Mouse (Mus musculus) midbrain, postnatal 0 days (tissue): Measurements from ENCODE around the gene Snrpf. TPM values are rescaled to one million over a fixed set of nuclear protein-coding genes. Genes with fewer than 3 reads are reported as not detected.

Source experiments
- ATAC-seq: fragments of 200-750 bp; cut with Nextera tagmentation; 2 replicates; pipeline ENCODE4 v1.8.0; 2017; ENCODE audit warnings: moderate number of reproducible peaks, mild to moderate bottlenecking, moderate TSS enrichment, moderate library complexity; ENCODE audit not compliant: low FRiP score
- DNase-seq: peaks from one replicate; pipeline ENCODE4 v3.0.0-alpha.2; 2015; ENCODE audit warnings: low spot score
- H3K27ac ChIP-seq: fragments of 300-500 bp; sonication (generic); 2 replicates; pipeline ENCODE4 v1.5.1; 2014; ENCODE audit warnings: low read depth, mild to moderate bottlenecking, low read length, mixed read lengths
- H3K27me3 ChIP-seq: fragments of 300-500 bp; sonication (generic); 2 replicates; pipeline ENCODE4 v1.6.1; 2014; ENCODE audit warnings: low read length, control low read depth, mixed read lengths; ENCODE audit not compliant: insufficient read depth
- H3K36me3 ChIP-seq: fragments of 300-500 bp; sonication (generic); 2 replicates; pipeline ENCODE4 v1.6.1; 2014; ENCODE audit warnings: low read length, control low read depth, mixed read lengths; ENCODE audit not compliant: insufficient read depth
- H3K4me1 ChIP-seq: fragments of 300-500 bp; sonication (generic); 2 replicates; pipeline ENCODE4 v1.6.1; 2014; ENCODE audit warnings: mild to moderate bottlenecking, control low read depth, antibody characterized with exemption, low read length, mixed read lengths; ENCODE audit not compliant: insufficient read depth
- H3K4me2 ChIP-seq: fragments of 300-500 bp; sonication (generic); 2 replicates; pipeline ENCODE4 v1.6.1; 2014; ENCODE audit warnings: low read depth, mild to moderate bottlenecking, low read length, mixed read lengths; ENCODE audit not compliant: poor library complexity, severe bottlenecking
- H3K4me3 ChIP-seq: fragments of 300-500 bp; sonication (generic); 2 replicates; pipeline ENCODE4 v1.5.1; 2014; ENCODE audit warnings: low read depth, mild to moderate bottlenecking, low read length, moderate library complexity
- H3K9ac ChIP-seq: fragments of 300-500 bp; sonication (generic); replicated peaks from 2 replicates; pipeline ENCODE4 v1.6.1; 2014; ENCODE audit warnings: mild to moderate bottlenecking, low read length, moderate library complexity, mixed read lengths; ENCODE audit not compliant: poor library complexity, severe bottlenecking
- H3K9me3 ChIP-seq: fragments of 300-500 bp; sonication (generic); 2 replicates; pipeline ENCODE4 v1.6.1; 2016; ENCODE audit warnings: low read length, control low read depth
- CTCF ChIP-seq: IDR thresholded peaks from 2 replicates; pipeline ENCODE4 v1.5.1; 2016; ENCODE audit warnings: antibody characterized with exemption, mild to moderate bottlenecking
- WGBS: fragments of 180-500 bp; shearing (Covaris S2); extraction: QIAGEN DNeasy Blood & Tissue Kit; methylation state at CpG from one replicate; pipeline ENCODE4 v1.1.7; 2014; 5-methylcytosine and 5-hydroxymethylcytosine counted together
- polyA plus RNA-seq: library from polyadenylated mRNA; unstranded; fragments of >200 nt; fragmentation: Nextera tagmentation; extraction: Ambion mirVana; gene quantifications from 2 replicates; pipeline ENCODE4 v1.2.1, GENCODE M21; 2015
- total RNA-seq: library from RNA; depleted of rRNA; stranded (reverse); fragments of >200 nt; gene quantifications from 2 replicates; pipeline ENCODE4 v1.2.3, GENCODE M21; 2014

The Snrpf gene
- total and polyA plus RNA-seq, 2 experiments from 2014 or later = 34.8 to 50.5 TPM

- DNase-seq = no peak
- H3K4me3 ChIP-seq = no peak overlapping the region
- no peak overlapping the region for H3K27ac ChIP-seq
- no peak overlapping the region for H3K4me2 ChIP-seq
- no peaks in the 10 kb centered on the region for H3K9me3 ChIP-seq
- no peak for TF ChIP-seq CTCF
- no peaks in the 10 kb centered on the region for H3K27me3 ChIP-seq
- H3K9ac ChIP-seq = no peak overlapping the region
- WGBS = 73% methylated on average over 4 of the region's 4 CpGs
- H3K4me1 ChIP-seq = no peaks in the 10 kb centered on the region
- no peaks in the 10 kb centered on the region for H3K36me3 ChIP-seq
- no peak for ATAC-seq
Measured at GRCm38 (mm10) chr10:93574966-93575365, 14.5 kb downstream of the Snrpf start.

DNA sequence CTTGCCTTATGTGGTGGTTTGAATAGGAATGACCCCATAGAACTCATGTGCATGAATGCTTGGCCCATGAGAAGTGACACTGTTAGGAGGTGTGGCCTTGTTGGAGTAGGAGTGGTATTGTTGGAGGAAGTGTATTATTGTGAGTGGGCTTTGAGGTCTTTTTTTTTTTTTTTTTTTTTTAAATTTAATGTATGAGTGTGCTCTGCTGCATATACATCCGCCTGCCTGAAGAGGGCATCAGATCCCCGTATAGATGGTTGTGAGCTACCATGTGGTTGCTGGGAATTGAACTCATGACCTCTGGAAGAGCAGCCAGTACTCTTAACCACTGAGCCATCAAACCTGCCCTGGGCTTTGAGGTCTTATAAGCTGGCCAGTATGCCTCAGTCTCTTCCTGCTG lies 17.3 kb downstream of the Snrpf start:
- H3K36me3 ChIP-seq = no peaks in the 10 kb centered on the region
- H3K27me3 ChIP-seq = no peaks in the 10 kb centered on the region
- H3K4me3 ChIP-seq = no peak overlapping the region
- ATAC-seq = no peak
- WGBS = 46% methylated on average over 2 of the region's 2 CpGs
- no peak for TF ChIP-seq CTCF
- H3K9me3 ChIP-seq = no peaks in the 10 kb centered on the region
- no peak overlapping the region for H3K27ac ChIP-seq
- H3K4me2 ChIP-seq = no peak overlapping the region
- no peak overlapping the region for H3K9ac ChIP-seq
- no peaks in the 10 kb centered on the region for H3K4me1 ChIP-seq
- no peak for DNase-seq

DNA sequence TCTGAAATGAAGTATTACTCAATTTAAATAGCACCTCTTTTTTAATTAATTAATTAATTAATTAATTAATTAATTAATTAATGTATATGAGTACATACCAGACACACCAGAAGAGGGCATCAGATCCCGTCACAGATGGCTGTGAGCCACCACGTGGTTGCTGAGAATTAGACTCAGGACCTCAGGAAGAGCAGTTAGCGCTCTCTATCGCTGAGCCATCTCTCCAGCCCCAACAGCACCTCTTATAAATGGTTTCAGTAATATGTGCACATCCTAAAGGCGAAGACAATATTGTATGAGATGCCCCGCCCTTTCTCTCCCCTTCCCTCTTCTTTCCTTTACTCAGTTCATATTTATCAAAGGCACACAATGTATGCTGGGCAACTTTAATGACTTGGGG lies 20.8 kb downstream of the Snrpf start:
- no peak overlapping the region for H3K9ac ChIP-seq
- no peaks in the 10 kb centered on the region for H3K4me1 ChIP-seq
- DNase-seq (no peak), ATAC-seq (no peak)
- H3K36me3 ChIP-seq = no peaks in the 10 kb centered on the region
- no peaks in the 10 kb centered on the region for H3K9me3 ChIP-seq
- no peak overlapping the region for H3K4me3 ChIP-seq
- H3K27me3 ChIP-seq = no peaks in the 10 kb centered on the region
- H3K4me2 ChIP-seq = no peak overlapping the region
- 87% methylated on average over 6 of the region's 6 CpGs for WGBS
- TF ChIP-seq CTCF = no peak
- no peak overlapping the region for H3K27ac ChIP-seq

GRCm38 (mm10) chr10:93567841-93568566 lies 21.5 kb downstream of the Snrpf start:
- H3K4me1 ChIP-seq = no peaks in the 10 kb centered on the region
- H3K4me3 ChIP-seq = no peak overlapping the region
- H3K27me3 ChIP-seq = no peaks in the 10 kb centered on the region
- DNase-seq (no peak), ATAC-seq (no peak)
- no peak for TF ChIP-seq CTCF
- WGBS = 90% methylated on average over 11 of the region's 11 CpGs
- no peak overlapping the region for H3K4me2 ChIP-seq
- H3K9ac ChIP-seq = no peak overlapping the region
- no peaks in the 10 kb centered on the region for H3K36me3 ChIP-seq
- no peak overlapping the region for H3K27ac ChIP-seq
- no peaks in the 10 kb centered on the region for H3K9me3 ChIP-seq

DNA sequence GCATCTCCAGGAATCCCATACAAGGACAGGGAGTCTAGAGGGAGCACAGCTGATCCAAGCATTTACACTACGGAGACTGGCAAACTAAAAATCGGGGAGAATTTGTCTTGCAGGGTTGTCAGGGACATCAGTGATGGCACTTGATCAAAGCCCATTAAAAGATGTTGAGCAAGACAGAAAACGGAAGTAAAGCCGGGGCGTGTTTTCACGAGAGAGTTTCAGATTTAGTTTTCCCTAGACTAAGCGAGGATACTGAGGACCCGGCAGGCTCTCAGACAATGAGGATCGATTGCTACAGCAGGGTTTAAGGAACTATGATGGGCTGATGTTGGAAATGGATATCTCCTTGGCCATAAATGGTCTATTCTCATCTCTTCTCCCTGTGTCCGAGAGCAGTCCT lies 22.4 kb downstream of the Snrpf start:
- DNase-seq (no peak), ATAC-seq (no peak)
- Histone ChIP-seq H3K9ac (no peak overlapping the region), H3K36me3 (no peaks in the 10 kb centered on the region), H3K4me2 (no peak overlapping the region), H3K4me3 (no peak overlapping the region), H3K4me1 (no peaks in the 10 kb centered on the region), H3K27me3 (no peaks in the 10 kb centered on the region), H3K27ac (no peak overlapping the region), H3K9me3 (no peaks in the 10 kb centered on the region)
- TF ChIP-seq CTCF = no peak
- 86% methylated on average over 10 of the region's 10 CpGs for WGBS

- no peaks in the 10 kb centered on the region for H3K27me3 ChIP-seq
- no peak for ATAC-seq
- H3K9me3 ChIP-seq = no peaks in the 10 kb centered on the region
- no peaks in the 10 kb centered on the region for H3K4me1 ChIP-seq
- no peak overlapping the region for H3K4me2 ChIP-seq
- no peaks in the 10 kb centered on the region for H3K36me3 ChIP-seq
- no peak for DNase-seq
- WGBS = 92% methylated on average over 14 of the region's 14 CpGs
- TF ChIP-seq CTCF = no peak
- H3K4me3 ChIP-seq = no peak overlapping the region
- H3K9ac ChIP-seq = no peak overlapping the region
- H3K27ac ChIP-seq = no peak overlapping the region
Measured at GRCm38 (mm10) chr10:93564518-93565090, 24.9 kb downstream of the Snrpf start.
